Mouse (Mus musculus): ENCODE measurements around the gene Gm4707. TPM values are rescaled to one million over a fixed set of nuclear protein-coding genes. Genes with fewer than 3 reads are reported as not detected.

Gene Gm4707
- 10 to 100 TPM; 17.1 to 19.9 TPM for polyA plus RNA-seq (2017; shearing (Covaris generic))

DNA sequence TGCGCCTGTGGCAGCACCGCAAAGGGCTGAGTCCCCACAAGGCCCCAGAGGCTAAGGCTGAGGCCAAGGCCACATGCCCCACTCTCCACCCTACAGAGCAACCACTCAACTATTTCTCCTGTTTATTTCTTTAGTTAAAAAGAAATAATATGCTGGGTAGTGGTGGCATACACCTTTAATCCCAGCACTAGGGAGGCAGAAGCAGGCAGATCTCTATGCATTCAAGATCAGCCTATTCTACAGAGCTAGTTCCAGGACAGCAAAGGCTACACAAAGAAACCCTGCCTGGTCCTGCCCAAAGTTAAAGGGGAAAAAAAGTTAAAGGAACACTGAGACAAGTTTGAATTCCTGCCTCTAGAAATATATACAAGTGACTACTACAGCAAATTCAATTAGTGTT, at the start of gene Gm4707:
Gene Gm4707, minus strand, starts transcription at position 101 of the 400 bp plus-strand sequence.
- no peak for ATAC-seq

DNA sequence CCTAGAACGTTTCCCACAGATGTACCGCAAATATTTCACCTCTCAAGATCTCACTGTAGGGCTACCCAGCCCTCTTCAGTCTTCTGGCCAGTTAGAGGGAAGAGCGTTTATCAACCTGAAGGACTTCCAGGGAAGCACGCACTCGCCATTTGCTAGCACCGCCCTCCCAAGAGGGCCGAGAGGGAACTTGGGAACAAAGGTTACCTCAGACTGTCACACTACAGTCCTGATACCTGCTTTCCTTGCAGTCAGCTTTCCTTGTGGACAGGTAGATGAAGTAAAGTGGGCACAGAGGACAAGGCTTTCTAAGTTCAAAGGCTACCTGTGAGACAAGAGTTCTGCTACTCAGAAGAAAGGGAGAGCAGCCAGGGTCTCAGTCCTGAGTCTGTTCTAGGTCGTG, 47.1 kb upstream of the Gm4707 start:
- ATAC-seq, result no peak

GRCm38 (mm10) chr17:71495784-71496183, 36.1 kb upstream of the Gm4707 start:
- no peak for ATAC-seq

- no peak for ATAC-seq
These were observed 31.6 kb upstream of the Gm4707 start for GRCm38 (mm10) chr17:71491332-71491686.

GRCm38 (mm10) chr17:71490666-71491331, 31.1 kb upstream of the Gm4707 start:
- ATAC-seq, result peak; percentile 70

DNA sequence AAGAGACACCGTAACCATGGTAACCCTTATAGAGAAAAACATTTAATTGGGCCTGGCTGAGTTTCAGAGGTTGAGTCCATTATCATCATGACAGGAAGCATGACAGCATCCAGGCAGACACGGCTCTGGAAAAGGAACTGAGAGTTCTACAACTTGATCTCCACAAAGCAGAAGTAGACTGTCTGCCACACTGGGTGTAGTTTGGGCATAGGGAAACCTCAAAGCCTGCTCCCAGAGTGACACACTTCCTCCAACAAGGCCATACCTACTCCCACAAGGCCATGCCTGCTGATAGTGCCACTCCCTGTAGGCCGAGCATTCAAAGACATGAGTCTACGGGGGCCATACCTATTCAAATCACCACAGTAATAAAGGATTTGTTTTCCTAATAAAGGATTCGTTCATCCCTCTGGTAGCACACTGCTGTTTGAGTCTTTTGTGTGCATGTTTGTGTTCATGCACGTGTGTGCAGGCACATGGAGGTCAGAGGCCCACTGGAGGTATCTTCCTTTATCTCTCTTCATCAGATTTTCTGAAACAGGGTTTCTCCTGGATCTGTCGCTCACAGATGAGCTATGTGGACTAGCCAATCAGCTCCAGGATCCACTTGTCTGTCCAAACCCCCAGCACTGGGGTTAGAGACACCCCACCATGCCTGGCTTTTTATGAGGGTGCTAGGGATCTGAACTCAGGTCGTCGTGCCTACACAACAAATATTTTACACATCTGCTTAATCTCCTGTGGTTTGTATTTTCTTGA, 30.2 kb upstream of the Gm4707 start:
- no peak for ATAC-seq

DNA sequence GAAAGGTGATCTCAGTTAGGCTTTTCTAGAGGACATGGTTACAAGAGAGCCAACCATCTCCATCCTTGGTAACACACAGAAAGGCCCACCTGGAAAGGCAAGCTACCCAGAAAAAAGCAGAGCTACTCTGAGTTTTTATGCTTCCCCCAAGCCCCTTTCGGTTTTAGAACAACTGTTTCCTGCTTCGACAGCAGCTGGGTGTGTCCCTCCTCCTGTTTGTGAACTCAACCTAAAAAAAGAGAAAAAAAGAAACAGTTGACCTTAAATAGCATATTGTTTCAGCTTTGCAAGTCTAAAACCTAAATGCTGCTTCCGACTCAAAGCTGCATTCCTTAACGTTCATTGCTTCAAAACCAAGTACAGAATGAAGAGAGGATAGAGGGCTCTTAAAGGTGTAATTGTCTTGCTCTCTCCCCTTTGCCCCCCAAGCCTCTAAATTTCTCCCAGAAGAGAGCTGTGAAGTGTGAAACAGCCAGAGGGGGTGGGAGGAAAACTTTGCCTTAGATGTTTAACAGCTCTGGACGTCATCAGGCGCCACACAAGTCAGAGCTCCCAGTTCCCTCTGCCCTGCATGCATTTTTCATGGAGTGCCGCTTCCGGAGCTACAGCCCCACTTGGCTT, 26.6 kb upstream of the Gm4707 start:
- ATAC-seq, result peak; percentile 62

- ATAC-seq, result peak; percentile 85
These were observed 26.1 kb upstream of the Gm4707 start for GRCm38 (mm10) chr17:71485791-71486230.

- ATAC-seq, result no peak
These were observed 25.0 kb upstream of the Gm4707 start for GRCm38 (mm10) chr17:71484711-71485110.

- ATAC-seq, result no peak
These were observed 23.8 kb upstream of the Gm4707 start for GRCm38 (mm10) chr17:71483418-71484060.

DNA sequence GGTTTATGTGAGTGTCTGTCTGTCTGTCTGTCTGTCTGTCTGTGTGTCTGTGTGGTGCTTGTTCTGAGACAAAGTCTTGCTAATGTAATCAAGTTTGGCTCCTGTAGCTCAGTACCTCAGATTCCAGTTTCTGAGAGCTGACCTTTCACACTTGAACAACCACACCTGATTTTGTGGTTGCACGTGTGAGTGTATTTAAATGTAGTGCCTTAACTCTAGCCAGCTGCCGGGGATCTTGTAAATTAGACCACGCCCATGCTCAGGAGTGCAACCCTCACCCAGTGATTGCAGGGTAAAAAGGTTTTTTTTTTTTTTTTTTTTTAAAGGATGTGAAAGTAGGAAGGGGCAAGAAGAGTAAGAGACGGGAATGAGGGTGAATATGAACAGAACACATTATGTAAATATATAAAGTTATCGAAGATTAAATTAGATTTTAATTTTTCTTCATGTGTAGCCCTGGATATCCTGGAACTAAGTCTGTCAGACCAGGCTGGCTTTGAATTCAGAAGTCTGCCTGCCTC, 19.7 kb upstream of the Gm4707 start:
- ATAC-seq, result peak; percentile 43

GRCm38 (mm10) chr17:71477481-71477880, 17.8 kb upstream of the Gm4707 start:
- ATAC-seq, result no peak

DNA sequence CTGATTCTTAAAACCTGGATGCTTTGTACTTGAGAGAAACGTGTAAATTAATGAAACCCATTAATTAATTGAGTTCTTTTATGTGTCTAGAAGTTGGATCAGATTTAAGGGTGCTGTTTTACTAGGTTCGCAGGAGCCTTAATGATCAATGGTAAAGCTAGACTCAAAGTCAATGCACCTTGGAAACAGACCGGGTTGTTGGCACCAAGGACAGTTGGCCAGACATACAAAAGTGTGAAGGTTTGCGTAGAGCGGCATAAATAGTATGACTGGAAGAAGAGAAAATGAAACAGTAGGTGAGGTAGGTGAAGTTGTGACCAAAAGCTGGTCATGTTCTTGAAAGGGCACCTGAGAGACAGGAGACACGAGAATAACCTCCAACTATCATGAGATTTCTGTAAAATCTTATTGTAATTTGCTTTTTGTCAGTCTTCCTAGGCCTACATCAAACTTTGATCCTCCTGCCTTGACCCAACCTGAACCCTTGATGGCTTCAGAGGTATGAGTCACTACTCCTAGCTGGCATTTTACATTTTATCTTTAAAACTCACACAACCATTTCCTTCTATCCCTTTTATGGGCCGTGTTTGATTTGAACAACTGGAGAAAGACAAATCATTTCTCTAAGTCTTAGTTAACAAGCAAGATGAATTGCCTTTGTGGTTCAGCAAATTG, 16.8 kb upstream of the Gm4707 start:
- no peak for ATAC-seq

- ATAC-seq, result peak; percentile 24
These were observed 16.0 kb upstream of the Gm4707 start for GRCm38 (mm10) chr17:71475705-71476089.

GRCm38 (mm10) chr17:71474762-71475704, 15.3 kb upstream of the Gm4707 start, which contains the start of gene Smchd1:
TSS of gene Smchd1 (minus strand) at chr17:71475343.
- peak; percentile 77 for ATAC-seq

- no peak for ATAC-seq
These were observed 14.4 kb upstream of the Gm4707 start for GRCm38 (mm10) chr17:71474128-71474527.

GRCm38 (mm10) chr17:71471261-71471660, 11.5 kb upstream of the Gm4707 start:
- no peak for ATAC-seq

- ATAC-seq, result peak; percentile 47
These were observed 594 bp upstream of the Gm4707 start for GRCm38 (mm10) chr17:71460312-71460711.

DNA sequence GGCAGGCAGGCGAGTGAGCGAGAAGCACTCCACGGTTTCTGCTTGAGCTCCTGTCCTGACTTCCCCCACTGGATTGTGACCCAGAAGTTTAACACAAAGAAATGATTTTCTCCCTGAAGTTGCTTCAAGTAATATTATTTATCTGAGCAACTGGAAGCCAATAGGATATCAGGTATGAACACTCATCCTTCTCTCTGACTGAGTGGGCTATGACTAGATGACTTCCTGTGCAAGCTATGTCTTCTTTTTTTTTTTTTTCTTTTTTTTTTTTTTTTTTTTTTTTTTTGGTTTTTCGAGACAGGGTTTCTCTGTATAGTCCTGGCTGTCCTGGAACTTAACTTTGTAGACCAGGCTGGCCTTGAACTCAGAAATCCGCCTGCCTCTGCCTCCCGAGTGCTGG, 2.4 kb downstream of the Gm4707 start:
- ATAC-seq, result peak; percentile 55

GRCm38 (mm10) chr17:71445191-71445590, 14.5 kb downstream of the Gm4707 start:
- no peak for ATAC-seq

GRCm38 (mm10) chr17:71444718-71445117, 15.0 kb downstream of the Gm4707 start:
- no peak for ATAC-seq
